Mouse (Mus musculus) lung, adult 2 months (tissue): Measurements from ENCODE around the gene Pkig.
"Not testable (repeated sequence)": the region's sequence is repeated elsewhere in the genome, so short reads cannot be mapped to it uniquely, and the experiment has no call there.

Experiments used
- CTCF ChIP-seq: fragments of 200-500 bp; IDR thresholded peaks from 2 replicates; pipeline ENCODE4 v1.5.1; 2011; ENCODE audit warnings: mild to moderate bottlenecking, low read length, control low read depth; ENCODE audit not compliant: insufficient read depth
- POLR2A ChIP-seq: fragments of 200-500 bp; IDR thresholded peaks from 2 replicates; pipeline ENCODE4 v1.6.1; 2011; ENCODE audit warnings: low read depth, mild to moderate bottlenecking, control low read depth, low read length, borderline replicate concordance; ENCODE audit errors: extremely low read depth

- not testable (repeated sequence) for TF ChIP-seq CTCF, POLR2A
Measured at GRCm38 (mm10) chr2:163655699-163656098, 2.5 kb upstream of the Pkig start.
